ENCODE assay signal across 17 mouse cellular contexts in genomic region chr9:101281326-101281725, GRCm38 (mm10). TPM values are rescaled to one million over a fixed set of nuclear protein-coding genes. Genes with fewer than 3 reads are reported as not detected.
A peak's percentile ranks its signal among the peaks of the same experiment; 100 is the strongest.
DNase-seq lines count a peak whose midpoint lies in the region.
"Had no signal": no experiment of that assay in that cellular context is flagged by ENCODE, and none has a peak within 500 bp of the region (broad histone marks: within the 10 kb centered on the region; RNA-seq: fewer than 3 reads in every experiment).

No protein-coding gene starts in this region.

- H3K36me3 ChIP-seq in heart, embryonic 10.5 days = no peaks in the 10 kb centered on the region
- H3K36me3 ChIP-seq: embryonic facial prominence, embryonic 12.5 days; embryonic facial prominence, embryonic 15.5 days; hindbrain, embryonic 13.5 days had no signal

- intact Hi-C loops in left cerebral cortex, postnatal 4 days (cut with DNase I) = no loop called here
- intact Hi-C loops in left cerebral cortex, postnatal 14 days (cut with DNase I) = no loop called here

- DNase-seq in cerebellum, postnatal 10 days = peak; percentile 21 to 39
- no peak for DNase-seq in cerebellum, adult 9-11 months
- DNase-seq in heart, embryonic 10.5 days (ENCODE audit: low spot score) = peak; percentile 67
- no peak for DNase-seq in heart, adult 9 months (ENCODE audit: low spot score in 2 of 2)
- peak; percentile 39 for DNase-seq in left cerebral cortex, postnatal 4 days
- DNase-seq in left cerebral cortex, postnatal 14 days (ENCODE audit: low spot score in 2 of 2) = no peak
- DNase-seq: adrenal gland, adult 8-10 months; adrenal gland, postnatal 25 days; cerebellum, adult 11-12 months; cerebellum, adult 8-10 months; cerebellum, postnatal 25 days; gastrocnemius, postnatal 10 days; gastrocnemius, postnatal 36 days had no signal

- no peak overlapping the region for H3K27ac ChIP-seq in heart, embryonic 10.5 days
- H3K27ac ChIP-seq: embryonic facial prominence, embryonic 12.5 days; embryonic facial prominence, embryonic 15.5 days; forebrain, embryonic 13.5 days; hindbrain, embryonic 13.5 days had no signal

- WGBS in heart, embryonic 10.5 days = 87% methylated on average over 11 of the region's 11 CpGs

- no peaks in the 10 kb centered on the region for H3K4me1 ChIP-seq in heart, embryonic 10.5 days
- H3K4me1 ChIP-seq: embryonic facial prominence, embryonic 12.5 days; embryonic facial prominence, embryonic 15.5 days; hindbrain, embryonic 13.5 days had no signal

- H3K9me3 ChIP-seq in heart, embryonic 10.5 days = no peaks in the 10 kb centered on the region
- H3K9me3 ChIP-seq: embryonic facial prominence, embryonic 12.5 days; embryonic facial prominence, embryonic 15.5 days; forebrain, embryonic 13.5 days; hindbrain, embryonic 13.5 days had no signal

- no peaks in the 10 kb centered on the region for H3K27me3 ChIP-seq in heart, embryonic 10.5 days (ENCODE audit: insufficient read depth, poor library complexity, severe bottlenecking)
- H3K27me3 ChIP-seq: embryonic facial prominence, embryonic 12.5 days; embryonic facial prominence, embryonic 15.5 days; forebrain, embryonic 13.5 days; hindbrain, embryonic 13.5 days had no signal

- H3K4me3 ChIP-seq in heart, embryonic 10.5 days = no peak overlapping the region
- H3K4me3 ChIP-seq: embryonic facial prominence, embryonic 12.5 days; embryonic facial prominence, embryonic 15.5 days; forebrain, embryonic 13.5 days; hindbrain, embryonic 13.5 days had no signal

RNA-seq across cellular contexts. Expression of gene Ppp2r3a, which starts 29.7 kb away (rescaled TPM):
- polyA plus RNA-seq in heart, embryonic 10.5 days (2016; fragmentation: Nextera tagmentation; extraction: Ambion mirVana) = 37.5 and 64.0 TPM in 2 replicates
- total RNA-seq in left cerebral cortex, postnatal 4 days (2021) = 10 to 100 TPM; 49.8 to 52.4 TPM
- 10 to 100 TPM; 15.4 to 17.7 TPM for total RNA-seq in left cerebral cortex, postnatal 14 days (2021)

Comparison
In these comparisons a context has a peak if more than half of its experiments do, and no peak if none do; other contexts are left out.
1. DNase-seq: peak in cerebellum, postnatal 10 days (2 of 2), heart, embryonic 10.5 days (single experiment) and left cerebral cortex, postnatal 4 days (single experiment); none in cerebellum, adult 9-11 months (single experiment), heart, adult 9 months (0 of 2) and left cerebral cortex, postnatal 14 days (0 of 2).